Mouse (Mus musculus) forebrain, embryonic 16.5 days (tissue): ENCODE results near the gene Lrrn1. TPM values are rescaled to one million over a fixed set of nuclear protein-coding genes. Genes with fewer than 3 reads are reported as not detected.
A peak's percentile ranks its signal among the peaks of the same experiment; 100 is the strongest.

Source experiments
- ATAC-seq: fragments of 200-750 bp; cut with Nextera tagmentation; 2 replicates; pipeline ENCODE4 v1.8.0; 2017; ENCODE audit warnings: mild to moderate bottlenecking, moderate library complexity
- H3K27ac ChIP-seq: fragments of 300-500 bp; sonication (generic); 2 replicates; pipeline ENCODE4 v1.5.1; 2014; ENCODE audit warnings: low read length, control low read depth
- H3K27me3 ChIP-seq: fragments of 300-500 bp; sonication (generic); replicated peaks from 2 replicates; pipeline ENCODE4 v1.6.1; 2014; ENCODE audit warnings: low read length; ENCODE audit not compliant: control insufficient read depth, insufficient read depth
- H3K36me3 ChIP-seq: fragments of 300-500 bp; sonication (generic); 2 replicates; pipeline ENCODE4 v1.6.1; 2014; ENCODE audit not compliant: control insufficient read depth, insufficient read depth
- H3K4me1 ChIP-seq: fragments of 300-500 bp; sonication (generic); replicated peaks from 2 replicates; pipeline ENCODE4 v1.6.1; 2014; ENCODE audit warnings: low read length; ENCODE audit not compliant: control insufficient read depth, insufficient read depth
- H3K4me2 ChIP-seq: fragments of 300-500 bp; sonication (generic); 2 replicates; pipeline ENCODE4 v1.6.1; 2014; ENCODE audit warnings: mild to moderate bottlenecking, low read length, control low read depth
- H3K4me3 ChIP-seq: fragments of 300-500 bp; sonication (generic); replicated peaks from 2 replicates; pipeline ENCODE4 v1.5.1; 2014; ENCODE audit warnings: mild to moderate bottlenecking, low read length, control low read depth
- H3K9ac ChIP-seq: fragments of 300-500 bp; sonication (generic); replicated peaks from 2 replicates; pipeline ENCODE4 v1.6.1; 2014; ENCODE audit warnings: low read depth, low read length, control low read depth
- H3K9me3 ChIP-seq: fragments of 300-500 bp; sonication (generic); 2 replicates; pipeline ENCODE4 v1.6.1; 2016; ENCODE audit warnings: low read length; ENCODE audit not compliant: control insufficient read depth
- WGBS: fragments of 180-500 bp; shearing (Covaris S2); extraction: QIAGEN DNeasy Blood & Tissue Kit; methylation state at CpG from one replicate; pipeline ENCODE4 v1.1.7; 2014; 5-methylcytosine and 5-hydroxymethylcytosine counted together
- polyA plus RNA-seq: library from polyadenylated mRNA; unstranded; fragments of >200 nt; fragmentation: Nextera tagmentation; extraction: Ambion mirVana; gene quantifications from 2 replicates; pipeline ENCODE4 v1.2.1, GENCODE M21; 2015

Gene Lrrn1
- polyA plus RNA-seq, 1 experiment from 2014 or later: 44.6 TPM

DNA sequence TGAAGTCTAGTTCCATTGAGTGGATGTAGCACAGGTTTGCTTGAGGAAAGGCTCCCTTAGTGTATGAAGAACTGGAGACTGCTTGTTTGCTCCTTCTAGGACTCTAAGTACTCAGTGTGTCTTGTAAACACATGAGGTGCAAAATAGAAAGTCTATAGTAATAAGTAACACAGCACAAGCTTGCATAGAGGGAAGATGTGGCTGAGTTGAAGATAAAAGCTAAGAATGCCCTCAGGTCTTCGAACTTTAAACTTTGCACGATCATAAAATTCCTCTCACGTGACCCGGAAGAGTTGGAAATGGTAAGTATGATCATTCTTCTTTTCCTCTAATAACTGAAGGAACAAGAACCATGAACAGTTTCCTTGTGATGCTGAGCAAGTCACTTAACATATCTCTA is 7.1 kb downstream of the Lrrn1 start:
- Histone ChIP-seq H3K27me3 (no peaks in the 10 kb centered on the region), H3K36me3 (no peaks in the 10 kb centered on the region), H3K9me3 (no peaks in the 10 kb centered on the region), H3K4me2 (no peak overlapping the region), H3K4me3 (no peak overlapping the region), H3K4me1 (peaks cover 32% of the 10 kb centered on the region), H3K9ac (no peak overlapping the region), H3K27ac (no peak overlapping the region)
- no peak for ATAC-seq
- WGBS: 95% methylated on average over 4 of the region's 4 CpGs

DNA sequence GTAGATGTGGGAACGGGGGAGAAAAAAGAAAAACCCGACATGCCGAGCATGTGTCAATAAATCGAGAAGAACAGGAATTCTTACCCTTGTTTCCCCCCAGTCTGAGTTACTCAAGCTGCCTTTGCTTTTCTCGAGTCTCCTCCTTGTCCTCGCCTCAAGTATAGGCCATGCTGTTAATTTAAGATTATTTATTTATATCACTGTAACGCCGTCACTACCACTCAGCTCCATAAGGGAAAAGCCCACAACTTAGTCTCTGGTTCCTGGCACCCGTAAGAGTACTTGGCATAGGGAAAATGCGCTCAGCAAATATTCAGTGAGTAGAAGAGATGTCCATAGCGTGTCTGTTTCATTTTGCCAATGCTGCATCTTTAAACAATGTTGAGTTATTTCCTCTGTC is 11.7 kb downstream of the Lrrn1 start:
- peak; percentile 62 for ATAC-seq
- H3K4me1 ChIP-seq: peaks cover 11% of the 10 kb centered on the region
- H3K27me3 ChIP-seq: no peaks in the 10 kb centered on the region
- no peak overlapping the region; the same call in none of the 2 replicates for H3K27ac ChIP-seq
- no peak overlapping the region for H3K9ac ChIP-seq
- no peaks in the 10 kb centered on the region for H3K9me3 ChIP-seq
- H3K36me3 ChIP-seq: no peaks in the 10 kb centered on the region
- H3K4me3 ChIP-seq: no peak overlapping the region
- whole genome bisulfite sequencing: 72% methylated on average over 11 of the region's 11 CpGs
- H3K4me2 ChIP-seq: no peak overlapping the region

DNA sequence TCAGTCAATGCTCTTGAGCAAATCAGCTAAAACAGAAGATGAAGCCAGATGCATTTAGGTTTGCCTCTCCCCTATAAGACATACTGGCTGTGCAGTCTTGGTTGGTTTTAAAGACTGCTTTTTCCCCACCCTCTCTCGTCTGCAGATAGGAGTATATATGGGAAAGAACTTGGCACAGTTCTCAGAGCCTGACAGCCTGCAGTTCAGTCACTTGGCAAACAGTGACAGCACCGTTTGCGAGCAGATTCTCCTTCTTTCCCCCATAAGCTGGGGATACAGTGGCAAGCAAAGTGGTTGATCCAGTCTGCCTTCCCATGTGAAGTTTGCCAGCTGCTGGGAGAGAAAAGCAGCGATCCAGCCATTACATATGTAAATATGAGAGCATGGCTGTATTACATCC is 12.3 kb downstream of the Lrrn1 start:
- H3K9me3 ChIP-seq: no peaks in the 10 kb centered on the region
- H3K27me3 ChIP-seq: no peaks in the 10 kb centered on the region
- ATAC-seq: peak; percentile 89
- H3K27ac ChIP-seq: peak overlapping the region; percentile 49
- 53% methylated on average over 4 of the region's 4 CpGs for WGBS
- H3K4me3 ChIP-seq: no peak overlapping the region
- peaks cover 11% of the 10 kb centered on the region for H3K4me1 ChIP-seq
- H3K36me3 ChIP-seq: no peaks in the 10 kb centered on the region
- no peak overlapping the region for H3K9ac ChIP-seq
- H3K4me2 ChIP-seq: no peak overlapping the region; the same call in 1 of the 2 replicates

DNA sequence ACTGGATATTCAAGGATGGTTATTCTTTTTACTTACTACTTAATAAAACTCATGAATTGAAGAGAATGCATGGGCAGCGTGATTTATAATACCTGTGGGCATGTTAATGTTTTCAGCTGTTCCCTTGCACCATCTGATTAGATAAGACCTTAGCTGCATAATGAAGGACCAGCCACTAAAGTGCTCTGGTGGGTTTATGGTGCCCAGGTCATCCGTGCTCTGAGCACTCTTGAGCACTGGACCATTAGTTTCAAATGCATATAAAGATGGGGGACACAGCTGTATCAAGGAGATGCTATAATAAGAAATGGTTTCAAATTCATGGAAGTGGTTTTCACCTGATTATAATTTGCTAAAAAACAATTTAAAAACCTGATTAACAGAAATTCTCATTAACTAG is 16.7 kb downstream of the Lrrn1 start:
- Histone ChIP-seq H3K27ac (no peak overlapping the region), H3K36me3 (no peaks in the 10 kb centered on the region), H3K4me3 (no peak overlapping the region), H3K27me3 (no peaks in the 10 kb centered on the region), H3K4me2 (no peak overlapping the region), H3K9ac (no peak overlapping the region), H3K9me3 (no peaks in the 10 kb centered on the region), H3K4me1 (peaks cover 7% of the 10 kb centered on the region)
- 92% methylated on average over 2 of the region's 2 CpGs for WGBS
- no peak for ATAC-seq

DNA sequence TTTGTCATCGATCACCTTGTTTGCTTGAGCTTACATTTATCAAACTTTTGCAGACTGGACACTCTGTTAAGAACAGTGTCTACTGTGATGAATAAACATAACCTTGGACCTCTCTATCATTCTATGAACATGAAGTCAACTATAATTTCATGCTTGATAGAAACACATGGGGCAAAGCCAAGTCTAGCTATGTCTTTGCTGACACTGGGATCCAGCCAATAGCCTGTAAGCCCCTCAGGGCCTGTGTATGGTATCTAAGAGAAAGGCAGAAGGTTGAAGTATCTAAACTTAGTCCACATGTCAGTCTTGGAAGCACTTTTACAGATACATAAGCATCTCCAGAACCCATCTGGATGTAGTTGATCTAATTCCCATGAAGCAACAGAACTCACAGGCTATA is 22.9 kb downstream of the Lrrn1 start:
- H3K4me3 ChIP-seq: no peak overlapping the region
- WGBS: 97% methylated on average over 1 of the region's 1 CpGs
- H3K9ac ChIP-seq: no peak overlapping the region
- peaks cover 4% of the 10 kb centered on the region; the same call in 1 of the 2 replicates for H3K4me1 ChIP-seq
- no peak for ATAC-seq
- no peaks in the 10 kb centered on the region for H3K9me3 ChIP-seq
- H3K27me3 ChIP-seq: no peaks in the 10 kb centered on the region
- no peak overlapping the region for H3K4me2 ChIP-seq
- no peak overlapping the region for H3K27ac ChIP-seq
- H3K36me3 ChIP-seq: no peaks in the 10 kb centered on the region

DNA sequence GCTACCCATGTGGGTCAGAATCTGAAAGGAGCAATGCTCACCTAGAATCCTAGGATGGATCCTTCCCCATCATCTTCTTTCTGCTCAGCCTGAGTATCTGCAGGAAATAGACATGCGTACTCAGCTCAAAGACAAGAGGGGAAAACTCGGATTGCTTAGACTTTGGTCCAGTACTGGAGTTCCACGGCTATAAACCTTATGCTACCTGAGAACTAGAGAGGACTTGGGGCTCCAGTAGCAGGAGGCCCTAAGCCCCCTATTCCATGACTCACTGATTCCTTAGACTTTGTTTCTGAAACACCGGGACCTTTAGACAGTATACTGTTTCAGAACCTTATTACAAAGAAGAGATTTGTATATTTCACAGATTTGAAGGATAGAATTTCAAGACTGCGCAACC is 25.8 kb downstream of the Lrrn1 start:
- no peaks in the 10 kb centered on the region for H3K27me3 ChIP-seq
- H3K4me1 ChIP-seq: peaks cover 4% of the 10 kb centered on the region; the same call in 1 of the 2 replicates
- H3K4me3 ChIP-seq: no peak overlapping the region
- H3K9ac ChIP-seq: no peak overlapping the region
- H3K9me3 ChIP-seq: no peaks in the 10 kb centered on the region
- H3K36me3 ChIP-seq: no peaks in the 10 kb centered on the region
- no peak overlapping the region for H3K4me2 ChIP-seq
- no peak for ATAC-seq
- WGBS: 92% methylated on average over 5 of the region's 5 CpGs
- H3K27ac ChIP-seq: no peak overlapping the region

DNA sequence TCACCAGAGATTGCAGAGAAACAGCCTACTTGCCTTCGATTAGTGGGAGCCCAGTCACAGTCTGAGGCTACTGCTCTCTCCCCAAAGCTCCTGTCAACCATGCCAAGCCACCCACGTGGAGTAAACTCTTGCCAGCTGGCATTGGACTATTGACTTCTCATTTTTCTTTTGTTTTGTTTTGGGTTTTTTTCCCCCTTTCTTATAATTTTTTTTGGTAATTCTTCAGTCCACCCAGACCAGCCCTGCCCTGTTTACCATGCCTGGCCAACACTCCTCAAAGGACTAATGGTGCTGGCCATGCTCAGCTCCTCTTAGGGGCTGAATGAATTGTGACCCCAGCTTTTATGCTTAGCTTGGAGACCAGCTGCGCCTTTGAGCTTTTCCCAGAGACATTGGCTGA is 27.4 kb downstream of the Lrrn1 start:
- no peak overlapping the region for H3K4me3 ChIP-seq
- H3K36me3 ChIP-seq: no peaks in the 10 kb centered on the region
- H3K4me1 ChIP-seq: peaks cover 4% of the 10 kb centered on the region; the same call in 1 of the 2 replicates
- H3K27me3 ChIP-seq: no peaks in the 10 kb centered on the region
- ATAC-seq: peak; percentile 81
- WGBS: 37% methylated on average over 3 of the region's 3 CpGs
- H3K9me3 ChIP-seq: no peaks in the 10 kb centered on the region
- no peak overlapping the region for H3K27ac ChIP-seq
- no peak overlapping the region for H3K4me2 ChIP-seq
- no peak overlapping the region for H3K9ac ChIP-seq

DNA sequence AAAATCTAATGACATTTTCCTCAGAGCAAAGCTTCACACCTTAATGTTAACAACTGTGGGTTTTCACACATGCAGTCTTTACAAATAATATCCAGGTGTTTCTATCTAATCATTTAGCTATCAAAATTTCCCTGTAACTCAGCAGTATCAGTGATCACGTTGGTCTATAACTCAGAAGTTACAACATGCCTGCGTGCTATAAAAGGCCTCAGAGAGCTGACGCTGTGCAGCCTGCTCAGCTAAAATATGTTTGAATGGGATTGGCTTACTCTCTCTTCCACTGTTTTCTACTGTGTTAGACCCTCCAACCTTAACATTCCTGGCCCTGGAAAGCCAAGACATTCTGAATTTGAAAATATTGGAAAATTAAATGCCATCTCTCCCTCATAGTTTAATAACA is 28.2 kb downstream of the Lrrn1 start:
- Histone ChIP-seq H3K4me2 (no peak overlapping the region), H3K9me3 (no peaks in the 10 kb centered on the region), H3K36me3 (no peaks in the 10 kb centered on the region), H3K9ac (no peak overlapping the region), H3K4me1 (peaks cover 4% of the 10 kb centered on the region; the same call in 1 of the 2 replicates), H3K27me3 (no peaks in the 10 kb centered on the region), H3K4me3 (no peak overlapping the region), H3K27ac (no peak overlapping the region)
- 82% methylated on average over 3 of the region's 3 CpGs for WGBS
- ATAC-seq: no peak

DNA sequence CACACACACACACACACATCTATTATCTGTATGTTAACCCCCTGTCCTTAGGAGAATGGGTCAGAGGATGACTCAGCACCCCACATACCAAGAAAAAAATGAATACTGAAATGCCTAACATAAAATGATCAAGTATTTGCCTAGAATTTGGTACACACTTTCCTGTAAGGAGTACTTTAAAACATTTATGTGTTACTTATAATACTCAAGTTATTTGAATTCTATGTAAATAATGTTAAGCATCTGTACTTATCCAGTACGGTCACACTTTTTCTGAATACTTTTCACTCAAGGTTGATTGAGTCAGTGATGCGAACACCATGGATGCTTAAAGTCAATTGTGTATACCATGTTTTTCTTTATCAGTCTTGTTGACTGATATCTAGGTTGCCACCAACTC is 32.7 kb downstream of the Lrrn1 start:
- ATAC-seq: no peak
- Histone ChIP-seq H3K36me3 (peaks cover 3% of the 10 kb centered on the region), H3K9ac (no peak overlapping the region), H3K4me1 (no peaks in the 10 kb centered on the region; the same call in 1 of the 2 replicates), H3K27me3 (no peaks in the 10 kb centered on the region), H3K4me2 (no peak overlapping the region), H3K4me3 (no peak overlapping the region), H3K27ac (no peak overlapping the region), H3K9me3 (no peaks in the 10 kb centered on the region)
- WGBS: 97% methylated on average over 2 of the region's 2 CpGs

DNA sequence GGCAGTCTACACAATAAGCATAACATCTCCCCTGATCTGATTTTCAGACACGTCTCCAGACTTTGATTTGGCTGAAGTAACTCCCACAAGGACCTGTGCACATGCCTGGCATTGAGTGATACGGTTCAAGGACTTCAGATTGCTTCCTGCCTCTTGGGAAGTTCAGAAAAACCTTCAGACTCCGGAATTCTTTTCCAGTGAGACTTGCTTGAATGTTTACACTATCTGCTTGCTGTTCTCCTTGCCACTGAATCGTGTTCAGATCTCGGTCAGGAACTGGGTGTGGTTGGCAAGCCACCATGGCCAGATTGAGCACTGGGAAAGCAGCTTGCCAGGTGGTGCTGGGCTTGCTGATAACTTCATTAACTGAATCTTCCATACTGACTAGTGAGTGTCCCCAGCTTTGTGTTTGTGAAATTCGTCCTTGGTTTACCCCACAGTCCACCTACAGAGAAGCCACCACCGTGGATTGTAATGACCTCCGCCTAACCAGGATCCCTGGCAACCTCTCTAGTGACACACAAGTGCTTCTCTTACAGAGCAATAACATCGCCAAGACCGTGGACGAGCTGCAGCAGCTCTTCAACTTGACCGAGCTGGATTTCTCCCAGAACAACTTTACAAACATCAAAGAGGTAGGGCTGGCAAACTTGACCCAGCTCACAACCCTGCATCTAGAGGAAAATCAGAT is 37.5 kb downstream of the Lrrn1 start:
- 85% methylated on average over 12 of the region's 12 CpGs for WGBS

More for the DNA sequence above, 37.5 kb downstream of the Lrrn1 start:
- ATAC-seq: no peak
- no peak overlapping the region for H3K4me3 ChIP-seq
- H3K27me3 ChIP-seq: no peaks in the 10 kb centered on the region
- no peaks in the 10 kb centered on the region for H3K4me1 ChIP-seq
- H3K27ac ChIP-seq: no peak overlapping the region
- no peak overlapping the region for H3K4me2 ChIP-seq
- H3K9me3 ChIP-seq: no peaks in the 10 kb centered on the region
- H3K36me3 ChIP-seq: peaks cover 27% of the 10 kb centered on the region
- no peak overlapping the region for H3K9ac ChIP-seq
